In genomic region chr13:29429877-29430276, GRCm38 (mm10) we compare ENCODE assay signal across 25 mouse cellular contexts.
DNase-seq lines count a peak whose midpoint lies in the region; ATAC-seq lines count a peak whose summit lies in the region.
"Had no signal": no experiment of that assay in that cellular context is flagged by ENCODE, and none has a peak within 500 bp of the region (broad histone marks: within the 10 kb centered on the region; RNA-seq: fewer than 3 reads in every experiment).

No protein-coding gene starts in this region.

- H3K4me3 ChIP-seq in midbrain, embryonic 15.5 days = no peak overlapping the region
- no peak overlapping the region for H3K4me3 ChIP-seq in midbrain, embryonic 10.5 days
- H3K4me3 ChIP-seq in embryonic facial prominence, embryonic 10.5 days = no peak overlapping the region
- no peak overlapping the region for H3K4me3 ChIP-seq in limb, embryonic 10.5 days
- H3K4me3 ChIP-seq in neural tube, embryonic 15.5 days (replicated peaks) = no peak overlapping the region
- H3K4me3 ChIP-seq: forebrain, embryonic 10.5 days; forebrain, embryonic 15.5 days; heart, embryonic 15.5 days; left cerebral cortex, adult 2 months; liver, embryonic 15.5 days; myocyte; stomach, embryonic 15.5 days had no signal

- H3K9me3 ChIP-seq in midbrain, embryonic 15.5 days = no peaks in the 10 kb centered on the region
- no peaks in the 10 kb centered on the region for H3K9me3 ChIP-seq in midbrain, embryonic 10.5 days (replicated peaks)
- H3K9me3 ChIP-seq in embryonic facial prominence, embryonic 10.5 days = no peaks in the 10 kb centered on the region
- H3K9me3 ChIP-seq in limb, embryonic 10.5 days (replicated peaks) = no peaks in the 10 kb centered on the region
- H3K9me3 ChIP-seq in neural tube, embryonic 15.5 days (replicated peaks) = no peaks in the 10 kb centered on the region
- H3K9me3 ChIP-seq: forebrain, embryonic 10.5 days; forebrain, embryonic 15.5 days; heart, embryonic 15.5 days; liver, embryonic 15.5 days; stomach, embryonic 15.5 days had no signal

- no peaks in the 10 kb centered on the region for H3K36me3 ChIP-seq in midbrain, embryonic 15.5 days (replicated peaks)
- no peaks in the 10 kb centered on the region for H3K36me3 ChIP-seq in midbrain, embryonic 10.5 days
- H3K36me3 ChIP-seq in embryonic facial prominence, embryonic 10.5 days (replicated peaks) = 0 out of 2 replicates have a peak, but pooled peaks cover 3% of the 10 kb centered on the region
- H3K36me3 ChIP-seq in limb, embryonic 10.5 days = peaks cover 7% of the 10 kb centered on the region
- no peaks in the 10 kb centered on the region for H3K36me3 ChIP-seq in neural tube, embryonic 15.5 days
- H3K36me3 ChIP-seq: forebrain, embryonic 10.5 days; forebrain, embryonic 15.5 days; heart, embryonic 15.5 days; liver, embryonic 15.5 days; stomach, embryonic 15.5 days had no signal

- H3K27me3 ChIP-seq in midbrain, embryonic 15.5 days (replicated peaks) = no peaks in the 10 kb centered on the region
- no peaks in the 10 kb centered on the region for H3K27me3 ChIP-seq in midbrain, embryonic 10.5 days (ENCODE audit: low read depth, poor library complexity, severe bottlenecking)
- H3K27me3 ChIP-seq in embryonic facial prominence, embryonic 10.5 days (replicated peaks; ENCODE audit: low read depth, poor library complexity, severe bottlenecking) = no peaks in the 10 kb centered on the region
- H3K27me3 ChIP-seq in limb, embryonic 10.5 days (ENCODE audit: low read depth, poor library complexity, severe bottlenecking) = no peaks in the 10 kb centered on the region
- H3K27me3 ChIP-seq in neural tube, embryonic 15.5 days (replicated peaks) = no peaks in the 10 kb centered on the region
- H3K27me3 ChIP-seq: forebrain, embryonic 15.5 days; heart, embryonic 15.5 days; liver, embryonic 15.5 days; stomach, embryonic 15.5 days had no signal

- 68% methylated on average over 4 of the region's 4 CpGs for WGBS in midbrain, embryonic 15.5 days
- WGBS in midbrain, embryonic 10.5 days = 80% methylated on average over 4 of the region's 4 CpGs
- 65% methylated on average over 4 of the region's 4 CpGs for WGBS in embryonic facial prominence, embryonic 10.5 days
- 61% methylated on average over 4 of the region's 4 CpGs for WGBS in limb, embryonic 10.5 days
- 31% methylated on average over 4 of the region's 4 CpGs for WGBS in neural tube, embryonic 15.5 days

- no peak overlapping the region for H3K4me2 ChIP-seq in midbrain, embryonic 15.5 days
- H3K4me2 ChIP-seq in neural tube, embryonic 15.5 days = no peak overlapping the region
- H3K4me2 ChIP-seq: forebrain, embryonic 15.5 days; heart, embryonic 15.5 days; hindbrain, embryonic 14.5 days; liver, embryonic 15.5 days; lung, embryonic 14.5 days; midbrain, embryonic 11.5 days; stomach, embryonic 15.5 days had no signal

- no peak overlapping the region for H3K9ac ChIP-seq in midbrain, embryonic 15.5 days
- 0 out of 2 replicates have a peak overlapping the region, but pooled peaks have one; percentile 5 for H3K9ac ChIP-seq in neural tube, embryonic 15.5 days (replicated peaks)
- H3K9ac ChIP-seq: forebrain, embryonic 15.5 days; heart, embryonic 15.5 days; hindbrain, embryonic 14.5 days; liver, embryonic 15.5 days; lung, embryonic 14.5 days; stomach, embryonic 15.5 days had no signal

- no peaks in the 10 kb centered on the region for H3K4me1 ChIP-seq in midbrain, embryonic 15.5 days
- peaks cover 4% of the 10 kb centered on the region; the same call in 1 of the 2 replicates for H3K4me1 ChIP-seq in midbrain, embryonic 10.5 days
- H3K4me1 ChIP-seq in embryonic facial prominence, embryonic 10.5 days = peaks cover 14% of the 10 kb centered on the region
- H3K4me1 ChIP-seq in limb, embryonic 10.5 days = peaks cover 30% of the 10 kb centered on the region
- peaks cover 3% of the 10 kb centered on the region; the same call in 1 of the 2 replicates for H3K4me1 ChIP-seq in neural tube, embryonic 15.5 days
- H3K4me1 ChIP-seq: liver, embryonic 15.5 days; stomach, embryonic 15.5 days had no signal

- ATAC-seq in midbrain, embryonic 15.5 days (replicated peaks) = no peak
- ATAC-seq in neural tube, embryonic 15.5 days (ENCODE audit: low FRiP score) = no peak
- ATAC-seq: forebrain, embryonic 15.5 days; inflammation-experienced regulatory T-cells, adult 6 months had no signal

- 0 out of 2 replicates have a peak overlapping the region, but pooled peaks have one; percentile 17 for H3K27ac ChIP-seq in midbrain, embryonic 15.5 days
- H3K27ac ChIP-seq in midbrain, embryonic 10.5 days (replicated peaks) = no peak overlapping the region
- peak overlapping the region; percentile 40 for H3K27ac ChIP-seq in embryonic facial prominence, embryonic 10.5 days (replicated peaks)
- H3K27ac ChIP-seq in limb, embryonic 10.5 days = peak overlapping the region; percentile 80
- no peak overlapping the region for H3K27ac ChIP-seq in neural tube, embryonic 15.5 days (replicated peaks)
- H3K27ac ChIP-seq: forebrain, embryonic 10.5 days; forebrain, embryonic 15.5 days; heart, embryonic 15.5 days; hindbrain, embryonic 14.5 days; left cerebral cortex, adult 2 months; liver, embryonic 15.5 days; stomach, embryonic 15.5 days had no signal

- DNase-seq in midbrain, embryonic 10.5 days (ENCODE audit: low spot score) = no peak
- no peak for DNase-seq in embryonic facial prominence, embryonic 10.5 days (ENCODE audit: low spot score)
- DNase-seq in limb, embryonic 10.5 days (ENCODE audit: low spot score) = no peak
- DNase-seq in right cerebral cortex, postnatal 14 days = no peak
- no peak for DNase-seq in thymus, postnatal 14 days
- DNase-seq: adrenal gland, adult 8-10 months; B cell, adult 2 months; cerebellum, adult 8-10 months; cerebellum, postnatal 25 days; kidney, adult 11 months; kidney, postnatal 14 days; lung, embryonic 14.5 days; lung, postnatal 14 days had no signal

Comparison
In these comparisons a context has a peak if more than half of its experiments do, and no peak if none do; other contexts are left out.
1. H3K27ac ChIP-seq: peak in midbrain, embryonic 15.5 days (single experiment), embryonic facial prominence, embryonic 10.5 days (single experiment) and limb, embryonic 10.5 days (single experiment); none in midbrain, embryonic 10.5 days (single experiment) and neural tube, embryonic 15.5 days (single experiment).